In the genomic region with DNA sequence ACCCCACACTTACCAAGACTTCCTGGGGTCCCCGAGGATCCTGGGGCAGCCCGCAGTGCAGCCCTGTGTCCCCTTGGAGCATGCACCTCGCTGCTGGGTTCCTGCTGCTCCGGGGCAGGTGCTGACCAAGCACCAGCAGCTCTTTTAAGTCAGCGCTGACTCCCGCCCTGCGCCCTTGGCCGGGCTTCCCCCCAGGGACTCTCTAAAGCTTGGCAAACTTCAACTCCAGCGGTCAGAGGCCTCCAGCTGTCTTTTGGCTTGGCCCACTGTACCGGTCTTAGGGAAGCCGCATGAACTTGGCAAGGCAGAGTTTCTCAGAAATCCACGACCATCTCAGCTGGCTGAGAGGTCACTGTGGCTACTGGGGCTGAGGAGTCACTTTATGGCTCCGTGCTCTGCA, we compare ENCODE assay signal across 10 mouse cellular contexts. TPM values are rescaled to one million over a fixed set of nuclear protein-coding genes. Genes with fewer than 3 reads are reported as not detected.
DNase-seq lines count a peak whose midpoint lies in the region; ATAC-seq lines count a peak whose summit lies in the region.
"Had no signal": no experiment of that assay in that cellular context is flagged by ENCODE, and none has a peak within 500 bp of the region (broad histone marks: within the 10 kb centered on the region; RNA-seq: fewer than 3 reads in every experiment).

A gene (minus strand): TSS at position 111 of the 400 bp plus-strand sequence.

- no peaks in the 10 kb centered on the region for H3K27me3 ChIP-seq in midbrain, embryonic 15.5 days (replicated peaks)

- H3K4me2 ChIP-seq in midbrain, embryonic 15.5 days: no peak within 1 kb of the TSS
- H3K4me2 ChIP-seq: embryonic facial prominence, embryonic 13.5 days had no signal

- no peak within 1 kb of the TSS for H3K27ac ChIP-seq in midbrain, embryonic 15.5 days
- H3K27ac ChIP-seq: embryonic facial prominence, embryonic 13.5 days had no signal

- H3K4me1 ChIP-seq in midbrain, embryonic 15.5 days: no peaks in the 10 kb centered on the region

- H3K9me3 ChIP-seq in midbrain, embryonic 15.5 days: no peaks in the 10 kb centered on the region
- H3K9me3 ChIP-seq: embryonic facial prominence, embryonic 13.5 days had no signal

- H3K4me3 ChIP-seq in midbrain, embryonic 15.5 days: no peak within 1 kb of the TSS
- H3K4me3 ChIP-seq: embryonic facial prominence, embryonic 13.5 days had no signal

- no peaks in the 10 kb centered on the region for H3K36me3 ChIP-seq in midbrain, embryonic 15.5 days (replicated peaks)
- H3K36me3 ChIP-seq: embryonic facial prominence, embryonic 13.5 days had no signal

- H3K9ac ChIP-seq in midbrain, embryonic 15.5 days: no peak within 1 kb of the TSS
- H3K9ac ChIP-seq: embryonic facial prominence, embryonic 13.5 days had no signal

- peak; percentile 76 for DNase-seq in adrenal gland, postnatal 10 days
- peak; percentile 53 for DNase-seq in gastrocnemius, postnatal 25 days
- peak; percentile 41 to 55 for DNase-seq in kidney, adult 8-10 months
- peak; percentile 56 for DNase-seq in lung, postnatal 36 days
- DNase-seq in embryo, embryonic 10 days (ENCODE audit: low spot score): no peak
- no peak for DNase-seq in left cerebral cortex, adult 8-10 months (ENCODE audit: low spot score in 2 of 2)
- DNase-seq in frontal cortex, postnatal 14 days (ENCODE audit: low spot score in 2 of 2): no peak
- DNase-seq: thymus, postnatal 36 days had no signal

- no peak for ATAC-seq in midbrain, embryonic 15.5 days (replicated peaks)

- WGBS in midbrain, embryonic 15.5 days: 25% methylated on average over 13 of the region's 13 CpGs

RNA-seq across cellular contexts. Expression of the gene that starts here (rescaled TPM):
- 1 to 10 TPM; 4.8 to 4.9 TPM for total RNA-seq in adrenal gland, postnatal 10 days (2021)
- under 1 TPM; 0.19 to 0.54 TPM for total RNA-seq in gastrocnemius, postnatal 25 days (2021)
- 0.15 and 0.52 TPM in 2 replicates for polyA plus RNA-seq in midbrain, embryonic 15.5 days (2015; fragmentation: Nextera tagmentation; extraction: Ambion mirVana)
- 1 to 10 TPM in 2 of 4 experiments, under 1 TPM in 2; 0.82 to 2.1 (median 0.97) TPM for total RNA-seq in left cerebral cortex, adult 8-10 months (2022)

Comparison
In these comparisons a context has a peak if more than half of its experiments do, and no peak if none do; other contexts are left out.
1. Peak in DNase-seq in gastrocnemius, postnatal 25 days; RNA of the gene not detected or under 1 TPM.
2. DNase-seq: peak in adrenal gland, postnatal 10 days (single experiment), kidney, adult 8-10 months (2 of 2) and lung, postnatal 36 days (single experiment); none in embryo, embryonic 10 days (single experiment), left cerebral cortex, adult 8-10 months (0 of 2) and frontal cortex, postnatal 14 days (0 of 2).